Mouse (Mus musculus): Measurements from ENCODE around the gene Trak1.

Trak1 gene

GRCm38 (mm10) chr9:121398100-121398760, 100.9 kb downstream of the Trak1 start:
- DNase-seq (ENCODE audit: low read depth), result no peak

- no peak for DNase-seq (ENCODE audit: low read depth)
Observed at GRCm38 (mm10) chr9:121398761-121399160, 101.5 kb downstream of the Trak1 start.

GRCm38 (mm10) chr9:121400608-121401007, 103.3 kb downstream of the Trak1 start:
- no peak for DNase-seq (ENCODE audit: low read depth)

- DNase-seq (ENCODE audit: low read depth), result no peak
Observed at GRCm38 (mm10) chr9:121403157-121403671, 105.9 kb downstream of the Trak1 start.

GRCm38 (mm10) chr9:121403699-121404098, 106.4 kb downstream of the Trak1 start:
- no peak for DNase-seq (ENCODE audit: low read depth)

- DNase-seq (ENCODE audit: low read depth), result no peak
Observed at GRCm38 (mm10) chr9:121405088-121405681, 107.9 kb downstream of the Trak1 start.

GRCm38 (mm10) chr9:121405792-121406191, 108.5 kb downstream of the Trak1 start:
- no peak for DNase-seq (ENCODE audit: low read depth)

GRCm38 (mm10) chr9:121414237-121414636, 116.9 kb downstream of the Trak1 start:
- DNase-seq (ENCODE audit: low read depth), result no peak

GRCm38 (mm10) chr9:121415626-121416241, 118.4 kb downstream of the Trak1 start:
- DNase-seq (ENCODE audit: low read depth), result no peak

GRCm38 (mm10) chr9:121416460-121416859, 119.2 kb downstream of the Trak1 start:
- no peak for DNase-seq (ENCODE audit: low read depth)

- no peak for DNase-seq (ENCODE audit: low read depth)
Observed at GRCm38 (mm10) chr9:121416872-121417637, 119.8 kb downstream of the Trak1 start.

GRCm38 (mm10) chr9:121419011-121419410, 121.7 kb downstream of the Trak1 start:
- no peak for DNase-seq (ENCODE audit: low read depth)

- no peak for DNase-seq (ENCODE audit: low read depth)
Observed at GRCm38 (mm10) chr9:121419573-121419972, 122.3 kb downstream of the Trak1 start.

- no peak for DNase-seq (ENCODE audit: low read depth)
Observed at GRCm38 (mm10) chr9:121420817-121421216, 123.5 kb downstream of the Trak1 start.

- no peak for DNase-seq (ENCODE audit: low read depth)
Observed at GRCm38 (mm10) chr9:121422402-121422801, 125.1 kb downstream of the Trak1 start.

GRCm38 (mm10) chr9:121423621-121424020, 126.3 kb downstream of the Trak1 start:
- DNase-seq (ENCODE audit: low read depth), result no peak

GRCm38 (mm10) chr9:121424281-121425164, 127.2 kb downstream of the Trak1 start:
- no peak for DNase-seq (ENCODE audit: low read depth)

GRCm38 (mm10) chr9:121426451-121426850, 129.1 kb downstream of the Trak1 start:
- peak; percentile 16 for DNase-seq (ENCODE audit: low read depth)

GRCm38 (mm10) chr9:121426902-121427301, 129.6 kb downstream of the Trak1 start:
- no peak for DNase-seq (ENCODE audit: low read depth)

GRCm38 (mm10) chr9:121429592-121429991, 132.3 kb downstream of the Trak1 start:
- no peak for DNase-seq (ENCODE audit: low read depth)

- DNase-seq (ENCODE audit: low read depth), result no peak
Observed at GRCm38 (mm10) chr9:121430379-121430778, 133.1 kb downstream of the Trak1 start.
